Mouse (Mus musculus) cerebellum, adult 8-10 months (tissue): ENCODE results near the gene Ndufb7.

ENCODE experiments used
- DNase-seq: peaks from one replicate; pipeline ENCODE4 v3.0.0; 2022

Ndufb7 gene

DNA sequence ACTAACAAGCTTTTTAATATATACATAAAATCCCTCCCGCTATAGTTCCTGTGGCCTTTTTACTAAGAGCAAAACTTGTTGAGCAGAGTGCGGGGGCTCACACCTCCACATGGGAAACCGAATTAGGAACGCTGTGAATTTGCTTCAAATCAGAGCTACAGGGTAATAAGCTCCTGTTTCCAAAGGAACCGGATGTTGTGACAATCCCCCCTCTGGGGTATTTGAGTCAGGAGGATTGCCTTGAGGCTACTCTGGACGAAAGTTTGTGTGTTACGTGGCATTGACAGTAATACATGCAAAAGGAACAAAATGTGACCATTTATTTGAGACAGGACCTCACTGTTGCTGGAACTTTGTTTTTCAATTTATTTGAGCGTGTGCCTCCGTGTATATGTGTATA lies 42.6 kb downstream of the Ndufb7 start:
- DNase-seq: no peak

DNA sequence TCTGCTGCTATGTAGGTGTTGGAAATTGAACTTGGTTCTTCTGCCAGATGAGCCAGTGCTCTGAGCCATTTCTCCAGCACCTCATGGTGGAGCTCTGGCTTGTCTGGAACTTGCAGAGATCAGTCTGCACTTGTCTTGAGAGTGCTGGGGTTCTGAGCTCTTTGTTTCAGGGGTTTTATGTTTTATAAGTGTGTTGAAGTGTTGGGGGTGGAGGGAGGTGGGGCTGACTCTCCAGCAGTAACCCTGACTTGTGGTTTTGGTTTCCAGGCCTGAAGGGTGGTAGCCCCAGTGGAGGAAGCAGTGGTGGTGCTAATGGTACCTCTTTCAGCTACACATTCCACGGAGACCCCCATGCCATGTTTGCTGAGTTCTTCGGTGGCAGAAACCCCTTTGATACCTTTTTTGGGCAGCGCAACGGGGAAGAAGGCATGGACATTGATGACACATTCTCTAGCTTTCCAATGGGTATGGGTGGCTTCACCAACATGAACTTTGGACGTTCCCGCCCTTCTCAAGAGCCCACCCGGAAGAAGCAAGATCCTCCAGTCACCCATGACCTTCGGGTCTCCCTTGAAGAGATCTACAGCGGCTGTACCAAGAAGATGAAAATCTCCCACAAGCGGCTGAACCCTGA lies 43.2 kb downstream of the Ndufb7 start:
- no peak for DNase-seq

DNA sequence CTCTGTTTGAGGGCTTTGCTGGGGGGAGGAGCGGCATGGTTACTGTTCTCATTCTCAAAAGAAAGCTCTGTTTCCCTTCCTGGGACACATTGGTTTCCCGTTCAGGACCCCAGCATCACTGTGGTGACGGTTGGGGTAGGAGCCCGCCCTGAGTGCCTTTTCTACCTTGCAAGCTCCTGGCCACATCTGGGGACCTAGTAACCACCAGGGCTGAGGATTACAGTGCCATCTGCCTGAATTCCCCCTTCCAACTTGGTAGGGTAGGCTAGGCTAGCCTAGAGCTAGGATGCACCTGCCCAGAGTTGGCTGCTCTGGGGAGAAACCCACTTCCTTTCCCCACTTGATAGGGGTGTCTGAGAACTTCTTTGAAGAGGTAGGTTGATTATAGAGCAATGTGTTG lies 45.5 kb downstream of the Ndufb7 start:
- DNase-seq: no peak

DNA sequence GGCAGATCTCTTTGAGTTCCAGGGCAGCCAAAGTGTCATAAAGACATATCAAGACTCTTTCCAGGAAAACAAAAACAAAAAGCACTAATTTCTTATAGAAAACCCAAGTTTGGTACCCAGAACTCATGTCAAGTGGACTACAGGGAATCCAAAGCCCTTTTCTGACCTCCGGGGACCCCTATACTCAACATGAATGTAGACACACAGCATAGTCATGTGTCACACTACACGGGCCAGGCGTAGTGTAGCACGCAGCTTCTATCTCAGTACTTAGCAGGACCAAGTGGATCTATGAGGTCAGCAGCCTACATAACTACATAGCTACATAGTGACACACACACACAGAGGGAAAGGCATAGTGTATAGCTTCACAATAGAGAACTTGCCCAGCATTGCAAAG lies 47.2 kb downstream of the Ndufb7 start:
- DNase-seq: no peak

DNA sequence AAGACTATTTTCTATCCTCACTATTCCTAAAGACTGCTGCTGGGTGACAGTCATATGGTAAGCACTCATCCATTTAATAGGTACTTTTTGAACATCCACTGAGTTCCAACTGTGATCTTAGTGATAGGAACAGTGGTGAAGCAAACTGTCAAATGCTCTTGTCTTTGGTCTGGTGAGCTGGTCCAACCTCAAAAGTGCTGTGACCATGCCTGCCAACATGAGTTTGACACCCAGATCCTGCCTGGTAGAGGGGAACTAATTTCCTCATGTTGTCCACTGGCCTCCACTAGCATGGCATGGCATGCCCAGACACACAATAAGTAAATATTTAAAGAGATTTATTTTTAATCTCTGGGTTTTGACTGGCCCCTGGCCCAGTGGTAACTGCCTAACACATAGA lies 50.2 kb downstream of the Ndufb7 start:
- no peak for DNase-seq

DNA sequence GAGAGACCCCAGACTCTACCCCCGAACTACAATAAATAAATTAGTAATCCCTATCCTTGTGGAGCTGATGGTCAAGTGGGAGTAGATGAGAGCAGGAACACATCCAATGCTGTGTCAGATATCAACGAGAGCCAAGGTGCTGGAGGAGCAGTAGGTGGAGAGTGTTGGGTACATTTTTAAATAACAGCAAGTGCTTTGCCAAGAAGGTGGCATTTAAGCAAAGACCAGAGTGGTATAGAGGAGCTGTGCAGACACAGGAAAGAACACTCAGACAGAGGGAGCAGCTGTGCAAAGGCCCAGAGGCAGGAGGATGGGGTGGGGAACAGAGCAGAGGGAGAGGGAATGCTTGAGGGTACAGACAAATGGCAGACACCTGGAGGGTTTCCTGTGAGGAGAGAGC lies 50.6 kb downstream of the Ndufb7 start:
- DNase-seq: no peak

DNA sequence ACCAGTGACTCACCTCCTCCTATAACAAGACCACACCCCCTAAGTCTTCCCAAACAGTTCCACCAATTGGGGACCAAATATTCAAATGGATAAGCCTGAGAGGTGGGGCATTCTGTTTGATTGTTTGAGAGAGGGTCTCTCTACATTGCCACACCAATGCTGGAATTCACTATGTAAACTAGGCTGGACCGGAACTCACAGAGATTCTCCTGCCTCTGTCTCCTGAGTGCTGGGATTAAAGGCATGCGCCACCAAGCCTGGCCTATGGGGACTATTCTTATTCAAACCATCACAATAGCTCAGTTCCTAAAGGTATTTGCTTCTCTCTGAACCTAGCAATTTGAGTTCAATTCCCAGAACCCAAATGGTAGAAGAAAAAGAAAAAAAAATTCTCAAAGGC lies 52.1 kb downstream of the Ndufb7 start:
- no peak for DNase-seq

DNA sequence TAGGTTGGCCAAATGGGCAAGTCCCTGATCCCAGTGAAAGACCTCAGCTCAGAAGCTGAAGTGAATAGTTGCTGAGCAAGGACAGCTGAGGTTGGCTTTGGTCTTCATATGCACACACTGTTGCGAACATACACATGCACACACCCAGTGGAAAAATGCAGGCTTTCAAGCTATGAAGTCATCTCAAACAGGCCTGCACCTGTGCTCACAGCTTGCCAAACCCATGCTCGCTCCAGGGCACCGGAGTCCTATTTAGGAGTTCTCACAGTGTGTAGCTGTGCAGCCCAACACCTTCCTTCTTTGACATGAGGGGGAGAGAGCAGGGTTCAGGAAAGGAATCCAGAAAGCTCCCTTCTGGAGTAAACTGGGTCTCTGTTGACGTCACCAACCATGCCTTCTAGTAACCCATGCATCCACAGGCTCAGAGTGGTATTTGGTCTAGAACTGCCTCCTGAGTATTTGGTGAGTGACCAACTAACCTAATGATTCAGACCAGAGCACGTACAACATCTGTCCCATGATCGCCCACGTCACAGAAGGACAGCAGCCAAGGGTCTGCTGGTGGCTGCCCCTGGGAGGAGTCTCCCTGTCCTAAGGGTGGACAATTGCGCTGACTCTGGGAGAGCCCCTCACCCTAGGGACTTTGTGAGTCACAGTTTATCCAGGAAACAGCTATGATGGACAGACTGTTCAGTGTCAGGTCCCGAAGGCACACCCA lies 53.3 kb downstream of the Ndufb7 start:
- DNase-seq: no peak
